Mouse (Mus musculus) liver, postnatal 0 days (tissue): Measurements from ENCODE around the gene Rangap1.

Experiments used
- CTCF ChIP-seq: sonication (generic); IDR thresholded peaks from 2 replicates; pipeline ENCODE4 v1.5.1; 2016; ENCODE audit warnings: antibody characterized with exemption, low read depth
- EP300 ChIP-seq: IDR thresholded peaks from 2 replicates; pipeline ENCODE4 v1.6.1; 2016; ENCODE audit warnings: antibody characterized with exemption, low read depth, mild to moderate bottlenecking

DNA sequence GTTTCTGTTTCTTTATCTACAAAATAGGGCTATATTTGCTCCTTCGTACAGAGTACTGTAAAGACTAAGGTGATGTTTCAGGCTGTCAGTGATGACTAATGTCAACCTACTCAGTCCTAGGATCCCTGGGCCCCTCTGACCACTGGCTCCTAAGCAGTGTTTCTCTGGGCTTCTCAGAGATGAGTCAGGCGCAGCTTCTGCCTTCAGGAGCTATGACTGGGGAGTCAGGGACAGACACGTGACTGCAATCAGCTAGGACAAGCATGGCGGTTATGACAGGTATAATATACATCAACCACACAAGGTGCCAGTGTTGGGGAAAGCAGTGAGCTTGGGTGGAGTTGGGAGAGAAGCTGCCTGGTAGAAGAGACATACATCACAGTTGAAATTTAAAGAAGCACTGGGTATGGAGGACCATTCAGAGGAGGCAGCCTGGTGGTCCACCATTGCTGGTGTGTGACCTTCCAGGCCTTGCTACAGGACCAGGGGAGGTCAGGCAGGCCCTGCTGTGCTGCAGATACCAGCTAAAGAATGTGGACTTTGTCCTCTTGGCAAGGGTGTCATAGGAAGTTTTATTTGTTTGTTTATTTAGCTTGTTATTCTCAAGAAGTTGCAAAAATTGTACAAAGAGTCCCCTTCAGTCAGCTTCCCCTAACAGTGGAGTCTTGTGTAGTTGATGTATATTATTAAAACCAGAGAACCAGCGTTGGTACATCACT lies 15.2 kb upstream of the Rangap1 start:
- TF ChIP-seq CTCF (no peak), EP300 (no peak)
